Mouse (Mus musculus): ENCODE results near the gene Acot2.
"Not testable (repeated sequence)": the region's sequence is repeated elsewhere in the genome, so short reads cannot be mapped to it uniquely, and the experiment has no call there.

DNA sequence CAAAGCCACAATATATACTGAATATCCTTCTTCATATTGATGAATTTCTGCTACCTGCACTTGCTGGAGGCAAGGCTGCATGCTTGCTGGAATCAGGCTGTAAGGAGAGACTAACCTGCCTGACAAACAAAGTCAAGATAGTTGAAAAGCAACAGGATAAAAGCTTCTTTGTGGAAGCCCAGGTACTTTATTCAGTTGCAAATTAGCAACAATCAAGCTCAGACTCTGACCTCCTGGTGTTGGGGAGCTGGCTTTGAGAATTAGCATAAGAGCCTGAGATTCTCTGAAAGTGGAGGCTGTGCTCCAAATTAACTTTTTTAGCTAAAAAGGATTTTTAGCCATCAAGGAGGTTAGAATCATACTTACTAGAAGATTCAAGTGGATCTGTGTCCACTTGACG, 41.4 kb downstream of the Acot2 start:
- TF ChIP-seq CEBPB (IDR thresholded peaks at IDR 0.05; ENCODE audit: insufficient read depth, poor library complexity, severe bottlenecking); POLR2AphosphoS2 (IDR thresholded peaks at IDR 0.05; ENCODE audit: insufficient read length, low read depth); POLR2A (IDR thresholded peaks at IDR 0.05; ENCODE audit: insufficient read length, low read depth): not testable (repeated sequence)

Measured in myocyte (in vitro differentiated cells).